ENCODE assay signal across 23 mouse cellular contexts in the genomic region with DNA sequence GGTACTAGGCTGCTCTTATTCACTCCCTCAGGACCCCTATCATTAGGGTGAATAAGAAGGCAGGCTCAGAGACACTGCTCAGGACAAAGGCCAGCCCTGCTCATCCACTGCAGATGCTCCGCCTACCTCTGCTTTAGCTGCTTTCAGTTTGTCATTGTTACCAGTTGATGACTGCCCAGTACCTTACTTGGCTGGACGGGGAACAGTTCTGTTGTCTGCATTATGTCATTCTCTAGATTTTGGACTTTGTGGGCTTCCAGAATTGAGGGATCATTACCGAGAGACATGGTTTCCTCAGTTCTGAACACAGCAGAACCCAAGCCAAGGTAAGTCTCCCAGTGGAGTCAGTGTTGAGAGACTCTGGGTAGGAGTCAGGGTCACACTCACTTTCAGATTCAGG. TPM values are rescaled to one million over a fixed set of nuclear protein-coding genes. Genes with fewer than 3 reads are reported as not detected.
A peak's percentile ranks its signal among the peaks of the same experiment; 100 is the strongest.
DNase-seq lines count a peak whose midpoint lies in the region; ATAC-seq and TF ChIP-seq lines count a peak whose summit lies in the region.
"Had no signal": no experiment of that assay in that cellular context is flagged by ENCODE, and none has a peak within 500 bp of the region (broad histone marks: within the 10 kb centered on the region; RNA-seq: fewer than 3 reads in every experiment).

No protein-coding gene starts in this region.

- intact Hi-C loops in gastrocnemius, adult 2 months (cut with DNase I) = no loop called here

- H3K9ac ChIP-seq in heart, embryonic 14.5 days (ENCODE audit: low read length) = peak overlapping the region; percentile 38; the same call in 1 of the 2 replicates
- H3K9ac ChIP-seq in lung, embryonic 14.5 days = no peak overlapping the region
- H3K9ac ChIP-seq in lung, postnatal 0 days (replicated peaks; ENCODE audit: low read depth) = no peak overlapping the region
- no peak overlapping the region for H3K9ac ChIP-seq in heart, embryonic 16.5 days (ENCODE audit: low read length)
- H3K9ac ChIP-seq: limb, embryonic 13.5 days; midbrain, embryonic 15.5 days had no signal

- no peaks in the 10 kb centered on the region for H3K36me3 ChIP-seq in heart, embryonic 14.5 days (ENCODE audit: control insufficient read depth, insufficient read depth, low read length)
- no peaks in the 10 kb centered on the region for H3K36me3 ChIP-seq in lung, embryonic 14.5 days (ENCODE audit: insufficient read depth)
- H3K36me3 ChIP-seq in lung, postnatal 0 days (ENCODE audit: insufficient read depth, low read length) = no peaks in the 10 kb centered on the region
- H3K36me3 ChIP-seq in heart, embryonic 16.5 days (ENCODE audit: control insufficient read depth, insufficient read depth) = no peaks in the 10 kb centered on the region
- H3K36me3 ChIP-seq: embryonic facial prominence, embryonic 10.5 days; limb, embryonic 13.5 days; midbrain, embryonic 15.5 days had no signal

- H3K4me1 ChIP-seq in heart, embryonic 14.5 days (ENCODE audit: control insufficient read depth in 2 of 2, insufficient read depth in 2 of 2, low read length in 2 of 2) = peaks cover 31 to 57% of the 10 kb centered on the region in 2 experiments
- H3K4me1 ChIP-seq in lung, embryonic 14.5 days (ENCODE audit: insufficient read depth) = no peaks in the 10 kb centered on the region
- H3K4me1 ChIP-seq in lung, postnatal 0 days (ENCODE audit: insufficient read depth, low read depth, low read length) = peaks cover 11% of the 10 kb centered on the region; the same call in 1 of the 2 replicates
- H3K4me1 ChIP-seq in heart, embryonic 16.5 days (ENCODE audit: control insufficient read depth, insufficient read depth, low read length) = peaks cover 48% of the 10 kb centered on the region
- H3K4me1 ChIP-seq: midbrain, embryonic 15.5 days had no signal

- DNase-seq in gastrocnemius, adult 2 months = no peak
- no peak for DNase-seq in gastrocnemius, adult 18-20 months (ENCODE audit: low spot score)
- no peak for DNase-seq in heart, adult 18-20 months
- DNase-seq in lung, embryonic 14.5 days = no peak
- DNase-seq in lung, postnatal 0 days (ENCODE audit: low spot score) = no peak
- DNase-seq: cerebellum, adult 8-10 months; layer of hippocampus, postnatal 36 days; right cerebral cortex, postnatal 14 days; spleen, adult 18-20 months; thymus, postnatal 36 days had no signal

- H3K4me2 ChIP-seq in heart, embryonic 14.5 days (ENCODE audit: low read length) = no peak overlapping the region
- no peak overlapping the region for H3K4me2 ChIP-seq in lung, embryonic 14.5 days
- no peak overlapping the region for H3K4me2 ChIP-seq in lung, postnatal 0 days (replicated peaks; ENCODE audit: low read depth, low read length)
- no peak overlapping the region for H3K4me2 ChIP-seq in heart, embryonic 16.5 days (ENCODE audit: low read depth, low read length)
- H3K4me2 ChIP-seq: limb, embryonic 13.5 days; midbrain, embryonic 15.5 days had no signal

- WGBS in heart, embryonic 14.5 days = 77% methylated on average over 3 of the region's 3 CpGs
- WGBS in lung, embryonic 14.5 days = 89% methylated on average over 3 of the region's 3 CpGs
- WGBS in lung, postnatal 0 days = 88% methylated on average over 3 of the region's 3 CpGs
- WGBS in heart, embryonic 16.5 days = 85% methylated on average over 3 of the region's 3 CpGs

- H3K27ac ChIP-seq in gastrocnemius, adult 2 months = peak overlapping the region; percentile 20; the same call in 1 of the 2 replicates
- H3K27ac ChIP-seq in heart, embryonic 14.5 days (replicated peaks in 1 of 2; ENCODE audit: control insufficient read depth in 1 of 2, insufficient read depth in 1 of 2, low read depth in 2 of 2, low read length in 2 of 2) = peak overlapping the region; percentile 48 to 66; a peak in 3 of 4 replicates
- H3K27ac ChIP-seq in lung, embryonic 14.5 days (ENCODE audit: low read depth) = peak overlapping the region; percentile 75; the same call in 1 of the 2 replicates
- H3K27ac ChIP-seq in lung, postnatal 0 days (ENCODE audit: low read length) = no peak overlapping the region
- H3K27ac ChIP-seq in heart, embryonic 16.5 days (ENCODE audit: low read length) = peak overlapping the region; percentile 84
- H3K27ac ChIP-seq: embryonic facial prominence, embryonic 10.5 days; hindbrain, postnatal 0 days; kidney, postnatal 0 days; limb, embryonic 13.5 days; midbrain, embryonic 15.5 days had no signal

- TF ChIP-seq EP300 in lung, postnatal 0 days (IDR thresholded peaks at IDR 0.05) = no peak

- no peaks in the 10 kb centered on the region for H3K27me3 ChIP-seq in heart, embryonic 14.5 days (ENCODE audit: control insufficient read depth, insufficient read depth, low read length)
- H3K27me3 ChIP-seq in lung, embryonic 14.5 days (ENCODE audit: insufficient read depth, low read length) = no peaks in the 10 kb centered on the region
- H3K27me3 ChIP-seq in lung, postnatal 0 days (replicated peaks; ENCODE audit: insufficient read depth, low read length) = no peaks in the 10 kb centered on the region
- H3K27me3 ChIP-seq in heart, embryonic 16.5 days (ENCODE audit: control insufficient read depth, insufficient read depth, low read length) = no peaks in the 10 kb centered on the region
- H3K27me3 ChIP-seq: limb, embryonic 13.5 days; midbrain, embryonic 15.5 days had no signal

- TF ChIP-seq CTCF in gastrocnemius, adult 2 months (IDR thresholded peaks at IDR 0.05) = no peak
- no peak for TF ChIP-seq CTCF in lung, embryonic 14.5 days (IDR thresholded peaks at IDR 0.05; ENCODE audit: low read depth)
- TF ChIP-seq CTCF in lung, postnatal 0 days (IDR thresholded peaks at IDR 0.05) = no peak

- H3K4me3 ChIP-seq in gastrocnemius, adult 2 months = no peak overlapping the region
- H3K4me3 ChIP-seq in heart, embryonic 14.5 days (ENCODE audit: control insufficient read depth in 1 of 2, insufficient read depth in 1 of 2, low read depth in 1 of 2, low read length in 2 of 2) = no peak overlapping the region
- H3K4me3 ChIP-seq in lung, embryonic 14.5 days (ENCODE audit: low read depth, low read length) = no peak overlapping the region
- H3K4me3 ChIP-seq in lung, postnatal 0 days (ENCODE audit: low read depth, low read length) = no peak overlapping the region
- H3K4me3 ChIP-seq in heart, embryonic 16.5 days (ENCODE audit: low read length) = no peak overlapping the region
- H3K4me3 ChIP-seq: embryonic facial prominence, embryonic 10.5 days; limb, embryonic 13.5 days; midbrain, embryonic 15.5 days; myocyte had no signal

- ATAC-seq in heart, embryonic 14.5 days (ENCODE audit: insufficient number of reproducible peaks, insufficient read depth, low FRiP score, low read depth) = no peak
- no peak for ATAC-seq in lung, embryonic 14.5 days (ENCODE audit: insufficient read depth)
- no peak for ATAC-seq in lung, postnatal 0 days
- no peak for ATAC-seq in heart, embryonic 16.5 days (replicated peaks; ENCODE audit: extremely low read depth, insufficient read depth, low FRiP score)
- ATAC-seq: activated CD4-positive, CD25-positive, alpha-beta regulatory T cell, adult 4 months; hindbrain, postnatal 0 days; intestine, postnatal 0 days; midbrain, embryonic 15.5 days had no signal

- H3K9me3 ChIP-seq in heart, embryonic 14.5 days (ENCODE audit: control insufficient read depth, low read length) = no peaks in the 10 kb centered on the region
- H3K9me3 ChIP-seq in lung, embryonic 14.5 days (ENCODE audit: low read depth, low read length) = no peaks in the 10 kb centered on the region
- H3K9me3 ChIP-seq in lung, postnatal 0 days (ENCODE audit: low read length) = no peaks in the 10 kb centered on the region
- no peaks in the 10 kb centered on the region for H3K9me3 ChIP-seq in heart, embryonic 16.5 days (replicated peaks; ENCODE audit: control insufficient read depth, low read length)
- H3K9me3 ChIP-seq: embryonic facial prominence, embryonic 10.5 days; G1E; limb, embryonic 13.5 days; midbrain, embryonic 15.5 days had no signal

RNA-seq across cellular contexts. Expression of a gene that starts 36.6 kb away (rescaled TPM):
- not detected for total RNA-seq in gastrocnemius, adult 2 months (2021)
- total RNA-seq in gastrocnemius, adult 18-20 months (2021) = not detected
- polyA plus RNA-seq in heart, embryonic 14.5 days (2014; fragmentation: Nextera tagmentation; extraction: Ambion mirVana) = 3.9 and 4.3 TPM in 2 replicates
- total RNA-seq in heart, adult 18-20 months (2021) = under 1 TPM; 0.42 to 0.44 TPM
- polyA plus RNA-seq in lung, embryonic 14.5 days (2014; fragmentation: Nextera tagmentation; extraction: Ambion mirVana) = 0.86 and 0.96 TPM in 2 replicates
- polyA plus RNA-seq in lung, postnatal 0 days (2015; fragmentation: Nextera tagmentation; extraction: Ambion mirVana) = 0.38 and 0.55 TPM in 2 replicates
- polyA plus RNA-seq in heart, embryonic 16.5 days (2015; fragmentation: Nextera tagmentation; extraction: Ambion mirVana) = 4.6 and 6.7 TPM in 2 replicates
- total RNA-seq: common myeloid progenitor, adult 5-6 weeks; granulocyte monocyte progenitor cell, adult 5-6 weeks had no signal
- polyA plus RNA-seq: activated CD4-positive, CD25-positive, alpha-beta regulatory T cell, adult 4 months; myocyte had no signal
